Mouse (Mus musculus) ES-E14 (cell line): ENCODE results near the gene Tmed8. TPM values are rescaled to one million over a fixed set of nuclear protein-coding genes. Genes with fewer than 3 reads are reported as not detected.

Source experiments
- DNase-seq: peaks from one replicate; pipeline ENCODE4 v3.0.0-alpha.2; 2013; ENCODE audit warnings: low read depth, low spot score
- H3K27ac ChIP-seq: 2 replicates; pipeline ENCODE4 v1.5.1; 2012; ENCODE audit warnings: low read depth, mild to moderate bottlenecking, low read length, moderate library complexity, mixed read lengths; ENCODE audit not compliant: poor library complexity, insufficient read depth, severe bottlenecking
- H3K36me3 ChIP-seq: 2 replicates; pipeline ENCODE4 v1.6.1; 2012; ENCODE audit warnings: mild to moderate bottlenecking, low read length, moderate library complexity, mixed read lengths; ENCODE audit not compliant: control insufficient read depth, poor library complexity, insufficient read depth, severe bottlenecking
- H3K4me1 ChIP-seq, 2 experiments: fragments of 150-350 bp in 1 of 2; sonication (generic) in 1 of 2; 2 replicates each; pipeline ENCODE4 v1.6.1; 2012; ENCODE audit warnings: low read length in 2 of 2, mild to moderate bottlenecking in 1 of 2, mixed read lengths in 1 of 2; ENCODE audit not compliant: control insufficient read depth in 2 of 2, insufficient read depth in 2 of 2, poor library complexity in 1 of 2
- H3K4me3 ChIP-seq, 2 experiments: fragments of 150-350 bp in 1 of 2; sonication (generic) in 1 of 2; 2 replicates each; pipeline ENCODE4 v1.5.1; 2012; ENCODE audit warnings: low read length in 2 of 2, low read depth in 1 of 2, mild to moderate bottlenecking in 1 of 2, mixed read lengths in 1 of 2; ENCODE audit not compliant: insufficient read depth in 1 of 2, poor library complexity in 1 of 2, severe bottlenecking in 1 of 2
- H3K9ac ChIP-seq: 2 replicates; pipeline ENCODE4 v1.6.1; 2012; ENCODE audit warnings: low read depth, mild to moderate bottlenecking, low read length, mixed read lengths; ENCODE audit not compliant: poor library complexity, insufficient read depth, severe bottlenecking
- H3K9me3 ChIP-seq: fragments of 150-350 bp; sonication (generic); 2 replicates; pipeline ENCODE4 v1.6.1; 2012; ENCODE audit warnings: low read depth, mild to moderate bottlenecking, low read length; ENCODE audit not compliant: control insufficient read depth, insufficient read depth
- CHD2 ChIP-seq: IDR thresholded peaks from 2 replicates; pipeline ENCODE4 v1.6.1; 2014; ENCODE audit warnings: mild to moderate bottlenecking, low read depth, low read length, inconsistent platforms
- HCFC1 ChIP-seq: IDR thresholded peaks from 2 replicates; pipeline ENCODE4 v1.6.1; 2012; ENCODE audit warnings: low read length, inconsistent platforms, borderline replicate concordance; ENCODE audit not compliant: insufficient read depth
- MAFK ChIP-seq: IDR thresholded peaks from 2 replicates; pipeline ENCODE4 v1.6.1; 2014; ENCODE audit warnings: mild to moderate bottlenecking, low read depth, low read length, inconsistent platforms; ENCODE audit not compliant: insufficient read depth
- ZC3H11A ChIP-seq: IDR thresholded peaks from 2 replicates; pipeline ENCODE4 v1.6.1; 2012; ENCODE audit warnings: low read depth, mild to moderate bottlenecking, inconsistent platforms, low read length, borderline replicate concordance
- ZNF384 ChIP-seq: IDR thresholded peaks from 2 replicates; pipeline ENCODE4 v1.6.1; 2012; ENCODE audit warnings: low read depth, low read length, inconsistent platforms
- in situ Hi-C, 2 experiments: fragments of 600-800 bp; cut with MboI; formaldehyde crosslinking; loops; one replicate each; pipeline ENCODE4 v1.15.1; 2025; ENCODE audit warnings: low sequenced_read_pairs in 2 of 2, inconsistent platforms in 1 of 2; ENCODE audit not compliant: unreplicated experiment in 2 of 2
- total RNA-seq: library from RNA; depleted of rRNA; stranded (reverse); fragments of 300-350 nt; gene quantifications from 2 replicates; pipeline ENCODE4 v1.2.3, GENCODE M21; 2012; rRNA removed

Tmed8 gene
- 8.6 and 10.6 TPM in 2 replicates for total RNA-seq

DNA sequence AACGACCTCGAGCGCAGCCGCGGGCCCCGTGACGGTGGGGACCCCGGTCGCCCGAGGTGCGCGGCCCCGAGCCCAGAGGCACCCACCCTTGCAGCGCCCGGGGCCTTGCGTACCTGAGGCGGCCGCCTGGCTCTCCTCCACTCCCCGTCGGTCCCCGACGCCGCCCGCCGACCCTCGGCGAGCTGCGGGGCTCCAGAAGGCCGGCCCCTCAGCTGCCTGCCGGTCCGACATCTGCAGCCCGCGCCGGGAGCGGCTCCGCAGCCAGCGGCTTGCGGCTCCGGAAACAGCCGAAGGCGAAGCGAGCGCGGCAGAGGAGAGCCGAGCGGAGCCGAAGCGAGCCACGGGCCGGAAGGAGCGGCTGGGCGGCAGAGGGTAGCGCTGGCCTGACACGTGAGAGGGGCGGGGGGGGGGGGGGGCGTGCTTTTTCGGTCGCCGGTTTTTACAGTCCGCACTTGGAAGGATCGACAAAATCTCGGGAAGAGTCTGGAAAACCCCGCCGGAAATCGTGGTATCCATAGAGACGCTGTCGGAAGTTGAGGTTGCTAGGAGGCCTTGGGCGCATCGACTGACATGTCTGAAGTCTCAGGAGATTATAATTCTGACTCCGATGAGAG, at the start of gene Tmed8:
Tmed8 (minus strand) TSS at position 482 of the 614 bp plus-strand sequence.
- DNase-seq: peak; percentile 80
- Histone ChIP-seq H3K9ac (peak within 1 kb of the TSS; percentile 95), H3K36me3 (no peaks in the 10 kb centered on the region), H3K4me1 (peaks cover 0 to 5% of the 10 kb centered on the region in 2 experiments; a peak in 2 of 4 replicates), H3K27ac (no peak within 1 kb of the TSS), H3K4me3 (peak within 1 kb of the TSS; percentile 97), H3K9me3 (no peaks in the 10 kb centered on the region)
- TF ChIP-seq CHD2: no peak
- no peak for TF ChIP-seq ZC3H11A
- TF ChIP-seq MAFK: no peak
- no peak for TF ChIP-seq HCFC1
- no peak for TF ChIP-seq ZNF384
- in situ Hi-C loops: no loop called here

DNA sequence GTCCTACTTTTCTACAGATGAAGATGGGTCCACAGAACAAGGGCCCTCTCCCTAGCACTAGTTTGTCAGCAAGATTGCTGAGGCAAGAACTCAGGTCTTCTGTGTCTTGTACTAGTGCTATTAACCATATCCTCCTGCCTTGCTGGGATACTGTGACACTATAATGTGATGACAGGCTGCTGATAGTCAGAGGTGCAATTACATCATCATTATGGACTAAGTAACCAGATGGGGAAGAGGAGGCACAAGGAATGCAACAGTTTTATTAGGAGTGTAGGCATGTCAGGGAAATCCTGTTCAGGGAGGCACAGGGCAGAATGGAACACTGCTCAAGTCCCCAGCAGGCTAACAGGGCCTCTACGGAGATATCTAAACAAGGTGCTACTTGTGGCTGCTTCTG, 38.4 kb upstream of the Tmed8 start, which contains the start of gene Noxred1:
Noxred1 (minus strand) TSS at position 101 of the 400 bp plus-strand sequence.
- Histone ChIP-seq H3K4me3 (no peak within 1 kb of the TSS), H3K4me1 (no peaks in the 10 kb centered on the region), H3K27ac (no peak within 1 kb of the TSS), H3K9me3 (no peaks in the 10 kb centered on the region), H3K9ac (no peak within 1 kb of the TSS), H3K36me3 (peaks cover 23% of the 10 kb centered on the region)
- TF ChIP-seq CHD2 (no peak), ZNF384 (no peak), HCFC1 (no peak), MAFK (no peak), ZC3H11A (no peak)
- DNase-seq: no peak
- in situ Hi-C loops: no loop called here

DNA sequence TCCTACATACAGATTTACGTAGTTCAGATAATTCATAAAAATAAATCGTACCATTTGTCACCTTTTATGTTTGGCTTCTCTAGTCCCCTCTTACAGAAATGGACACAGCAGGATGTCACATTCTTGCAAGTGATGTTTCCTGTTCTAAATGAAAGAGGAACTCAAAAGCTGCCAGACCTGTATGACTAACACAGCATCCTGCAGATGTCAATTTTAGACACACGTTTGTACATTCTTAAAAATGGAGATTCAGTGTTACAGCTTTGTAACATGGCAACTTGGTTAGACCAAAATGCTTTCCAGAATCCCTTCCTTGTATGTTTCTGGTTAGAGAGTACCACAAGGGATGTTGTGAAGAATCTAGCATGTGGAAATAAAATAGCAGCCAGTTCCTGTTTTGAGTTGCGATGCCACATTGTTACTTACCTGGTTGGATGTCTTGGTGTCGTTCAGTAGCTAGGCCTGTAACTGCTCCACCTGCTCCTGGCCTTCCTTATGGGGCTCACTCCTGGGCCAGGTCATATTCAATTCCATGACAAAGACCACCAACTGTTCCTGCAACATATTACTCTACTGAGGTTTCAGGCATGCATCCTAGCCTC, 36.7 kb upstream of the Tmed8 start:
- in situ Hi-C loops: no loop called here
- H3K9me3 ChIP-seq: no peaks in the 10 kb centered on the region
- TF ChIP-seq HCFC1: no peak
- no peak overlapping the region for H3K27ac ChIP-seq
- H3K4me3 ChIP-seq: no peak overlapping the region
- no peaks in the 10 kb centered on the region for H3K4me1 ChIP-seq
- H3K9ac ChIP-seq: no peak overlapping the region
- H3K36me3 ChIP-seq: peaks cover 17% of the 10 kb centered on the region
- DNase-seq: no peak

DNA sequence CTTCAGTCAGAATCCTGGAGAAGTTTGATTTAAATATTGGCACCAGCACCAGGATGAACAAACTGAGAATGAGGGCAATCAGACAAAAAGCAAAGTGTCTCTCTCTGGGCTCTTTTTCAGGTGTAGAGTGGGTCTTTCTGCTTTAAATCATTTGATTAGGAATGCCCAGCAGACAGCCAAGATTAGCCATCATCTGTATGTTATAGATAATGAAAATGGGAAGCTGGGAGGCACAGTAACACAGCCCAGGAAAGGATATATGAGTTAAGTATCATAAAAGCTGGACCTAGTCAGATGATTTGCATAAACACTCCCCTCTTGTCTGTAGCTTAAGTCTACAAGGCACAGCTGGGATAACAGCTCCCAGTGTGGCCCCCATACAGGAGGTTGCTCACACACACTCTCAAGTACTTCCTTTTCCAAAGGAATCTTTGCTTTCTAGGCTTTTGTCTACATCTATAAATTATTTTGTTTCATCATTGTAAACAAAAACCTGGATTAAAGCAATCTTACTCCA, 30.2 kb upstream of the Tmed8 start:
- Histone ChIP-seq H3K36me3 (no peaks in the 10 kb centered on the region), H3K9ac (no peak overlapping the region), H3K4me1 (peaks cover 0 to 3% of the 10 kb centered on the region in 2 experiments; a peak in 1 of 4 replicates), H3K27ac (no peak overlapping the region), H3K9me3 (no peaks in the 10 kb centered on the region), H3K4me3 (no peak overlapping the region)
- TF ChIP-seq HCFC1: no peak
- no peak for TF ChIP-seq ZC3H11A
- TF ChIP-seq CHD2: no peak
- TF ChIP-seq ZNF384: no peak
- no peak for TF ChIP-seq MAFK
- in situ Hi-C loops: no loop called here
- DNase-seq: no peak
